Mouse (Mus musculus) kidney, postnatal 36 days (tissue): ENCODE measurements around the gene Cd9.
A peak's percentile ranks its signal among the peaks of the same experiment; 100 is the strongest.

ENCODE experiments used
- DNase-seq, 2 experiments: peaks; one replicate each; pipeline ENCODE4 v3.0.0; 2021 to 2022; ENCODE audit warnings: mixed read lengths in 2 of 2

Cd9 gene

DNA sequence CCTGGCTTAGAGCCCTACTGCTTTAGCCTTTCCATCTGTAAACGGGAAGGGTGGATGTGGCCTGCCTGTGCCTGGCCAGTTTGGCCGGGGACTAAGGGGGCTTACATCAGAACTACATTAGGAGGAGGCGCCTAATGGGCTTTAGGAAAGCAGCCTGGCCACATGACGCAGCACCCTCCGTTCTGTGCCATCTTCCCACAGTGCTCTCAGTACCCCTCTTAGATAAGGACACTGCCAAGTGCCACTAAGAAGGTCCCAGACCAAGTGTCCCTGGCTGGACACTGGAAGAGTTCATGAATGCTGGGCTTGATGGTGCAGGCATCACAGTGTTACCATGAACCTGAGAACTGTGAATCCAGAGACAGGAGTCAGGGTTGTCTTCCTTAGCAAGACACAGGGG is 20.7 kb downstream of the Cd9 start:
- DNase-seq = no peak

DNA sequence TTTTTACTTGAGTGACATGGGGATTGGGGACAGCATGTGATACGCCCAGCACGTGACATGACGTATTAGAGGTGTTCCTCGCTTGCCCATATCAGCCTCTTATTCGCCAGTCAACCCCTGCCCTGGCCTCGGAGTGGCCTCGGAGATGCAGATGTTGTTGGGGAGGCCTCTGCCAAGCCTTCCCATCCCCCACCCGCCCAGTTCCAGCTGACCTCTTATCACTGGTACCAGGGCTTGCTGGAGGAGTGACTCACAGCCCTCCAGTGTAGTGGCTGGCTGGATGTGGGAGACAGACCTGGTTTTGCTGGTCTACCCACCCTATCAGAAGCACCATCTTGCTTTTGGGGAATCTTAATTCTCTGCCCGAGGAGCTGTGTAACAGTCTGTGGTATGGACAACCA is 21.3 kb downstream of the Cd9 start:
- no peak for DNase-seq

DNA sequence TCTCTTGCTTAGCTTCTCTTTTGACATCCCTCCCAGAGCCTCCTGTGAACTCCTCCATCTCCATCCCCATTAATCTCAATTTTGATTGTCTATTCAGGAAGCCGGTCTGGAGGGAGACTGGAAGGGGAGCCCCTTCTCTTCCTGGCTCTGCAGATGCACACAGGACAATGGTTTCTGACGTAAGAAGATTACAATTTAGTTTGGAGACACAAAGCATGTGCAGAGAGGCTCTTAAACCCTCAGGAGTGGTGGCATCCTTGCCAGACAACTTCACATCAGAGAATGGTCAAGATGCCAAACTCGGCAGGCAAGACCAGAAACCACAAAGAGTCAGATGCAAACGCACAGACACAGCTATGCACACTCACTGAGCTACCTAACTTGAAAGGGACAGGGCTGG is 22.7 kb downstream of the Cd9 start:
- no peak for DNase-seq

DNA sequence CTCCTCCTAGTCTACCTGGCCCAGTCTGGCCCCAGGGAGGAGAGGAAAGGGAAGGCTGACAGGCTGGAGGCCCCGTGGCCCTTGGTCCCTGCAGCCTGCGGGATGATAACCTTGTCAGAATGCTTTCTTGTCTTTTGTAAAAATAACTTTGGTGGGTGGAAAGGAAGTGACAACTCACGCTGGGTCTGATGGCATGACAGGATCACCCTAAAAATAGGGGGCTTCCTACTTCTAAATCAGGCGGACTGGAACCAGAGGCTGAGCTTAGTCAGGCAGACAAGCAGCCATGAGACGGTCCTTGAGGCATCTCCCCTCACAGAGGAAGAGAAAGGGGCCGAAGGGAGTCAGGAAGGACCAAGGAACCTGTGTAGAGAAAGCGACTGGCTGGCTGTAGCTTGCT is 23.3 kb downstream of the Cd9 start:
- no peak for DNase-seq

DNA sequence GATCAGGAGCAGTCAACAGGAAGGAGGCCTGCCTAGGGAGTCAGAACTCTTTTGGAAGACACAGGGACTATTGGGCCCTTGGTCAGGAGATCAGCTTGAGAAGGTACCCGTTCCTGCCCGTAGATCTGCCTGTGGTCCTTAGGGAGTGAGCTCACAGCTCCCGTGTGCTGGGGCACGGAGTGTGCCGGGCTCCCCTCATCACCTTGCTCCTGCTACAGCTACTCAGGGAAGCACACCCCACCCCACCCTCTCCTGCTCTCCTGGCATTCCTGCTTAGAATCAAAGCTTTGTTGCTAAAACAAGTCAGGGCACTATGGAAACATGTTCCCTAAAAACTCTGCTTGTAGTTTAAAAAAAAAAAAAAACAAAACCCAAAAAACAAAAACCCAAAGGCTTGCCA is 24.0 kb downstream of the Cd9 start:
- no peak for DNase-seq

DNA sequence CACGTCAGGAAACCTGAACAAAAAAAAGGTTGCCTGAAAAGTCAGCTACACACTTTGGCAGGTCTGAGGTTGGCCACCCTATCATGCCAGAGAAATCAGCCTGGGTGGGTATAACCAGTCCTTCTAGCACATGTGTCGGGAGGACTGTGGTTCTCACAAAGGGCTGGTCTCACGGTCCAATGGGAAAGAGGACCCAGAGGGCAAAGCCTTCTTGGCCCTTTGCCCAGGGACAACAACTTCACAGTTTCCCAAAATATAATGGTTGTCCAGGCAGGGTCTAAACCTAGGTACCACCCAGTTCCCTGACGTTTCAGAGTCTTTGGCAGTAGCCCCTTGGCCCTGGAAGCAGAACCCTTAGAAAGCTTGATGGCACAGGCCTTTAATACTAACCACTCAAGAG is 25.4 kb downstream of the Cd9 start:
- DNase-seq = peak in 1 of 2 experiments; percentile 40

DNA sequence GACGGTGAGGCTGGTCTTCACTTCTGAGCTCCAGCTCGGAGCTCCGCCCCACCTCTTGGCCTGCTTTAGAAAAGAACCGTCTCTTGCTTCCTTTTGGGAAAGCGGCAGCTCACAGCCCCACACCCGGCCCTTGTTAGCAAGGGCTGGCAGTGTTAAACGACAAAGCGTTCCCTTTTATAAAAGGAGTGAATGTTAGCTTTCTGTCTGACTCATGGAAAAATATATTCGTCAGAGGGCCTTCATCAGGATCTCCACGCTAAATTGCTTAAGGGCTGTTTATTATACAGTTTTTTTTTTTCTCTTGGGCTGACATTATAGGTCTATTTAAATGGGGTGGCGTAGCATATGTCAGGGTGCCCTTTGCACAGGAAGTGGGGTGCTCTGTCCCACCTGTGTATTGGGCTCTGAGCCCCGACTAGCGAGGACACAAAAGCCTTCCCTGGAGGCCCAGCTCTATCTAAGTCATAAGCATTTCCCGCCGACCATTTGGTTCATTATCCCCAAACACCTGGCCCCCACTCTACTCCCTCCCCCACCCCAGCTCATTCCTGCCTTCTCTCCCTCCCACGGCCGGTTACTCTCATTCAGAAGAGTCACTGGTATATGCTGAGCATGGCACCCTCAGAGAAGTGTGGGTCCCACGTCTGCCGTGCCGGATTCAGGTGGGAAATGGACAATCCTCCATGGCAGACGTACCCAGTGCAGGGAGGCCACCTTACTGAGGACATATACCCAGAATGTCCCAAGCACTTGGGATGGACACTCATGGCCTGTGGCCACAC is 26.2 kb downstream of the Cd9 start:
- DNase-seq = no peak

DNA sequence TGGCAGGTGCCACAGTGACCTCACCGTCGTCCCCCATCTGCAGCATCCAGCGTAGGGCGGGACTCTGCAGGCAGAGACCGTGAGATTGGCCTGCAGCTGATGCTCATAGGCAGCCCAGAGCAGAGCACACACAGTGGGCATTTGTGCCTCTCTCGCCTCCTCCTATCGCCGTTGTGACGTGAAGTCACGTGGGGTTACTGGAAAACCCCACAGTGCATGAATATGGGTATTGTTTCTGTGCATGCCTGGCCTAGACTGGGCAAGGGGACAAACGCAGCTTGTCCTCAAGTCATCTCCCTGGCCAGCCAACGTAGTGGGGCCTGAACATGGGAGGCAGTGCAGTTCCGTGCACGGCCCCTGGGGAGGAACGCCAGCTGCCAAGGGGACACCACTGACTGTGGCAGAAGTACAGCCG is 27.3 kb downstream of the Cd9 start:
- DNase-seq = no peak

DNA sequence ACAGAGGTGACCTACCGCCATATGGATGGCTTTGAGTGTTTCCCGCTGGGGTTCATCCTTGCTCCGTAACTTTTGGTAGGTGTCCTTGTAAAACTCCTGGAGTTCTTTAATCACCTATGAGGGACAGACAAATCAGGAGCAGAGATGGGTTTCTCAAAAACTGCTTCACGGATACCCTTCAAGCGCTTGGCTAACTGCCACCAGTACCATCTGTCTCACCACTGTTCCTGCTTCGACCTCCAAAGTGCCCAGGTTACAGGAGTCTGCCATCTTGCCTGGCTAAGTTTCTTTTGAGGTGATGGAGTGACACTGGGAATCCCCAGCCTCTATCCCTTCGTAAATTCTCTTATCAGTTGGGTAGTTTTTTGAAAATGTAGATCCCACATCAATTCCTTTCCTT is 32.3 kb downstream of the Cd9 start:
- DNase-seq = no peak

DNA sequence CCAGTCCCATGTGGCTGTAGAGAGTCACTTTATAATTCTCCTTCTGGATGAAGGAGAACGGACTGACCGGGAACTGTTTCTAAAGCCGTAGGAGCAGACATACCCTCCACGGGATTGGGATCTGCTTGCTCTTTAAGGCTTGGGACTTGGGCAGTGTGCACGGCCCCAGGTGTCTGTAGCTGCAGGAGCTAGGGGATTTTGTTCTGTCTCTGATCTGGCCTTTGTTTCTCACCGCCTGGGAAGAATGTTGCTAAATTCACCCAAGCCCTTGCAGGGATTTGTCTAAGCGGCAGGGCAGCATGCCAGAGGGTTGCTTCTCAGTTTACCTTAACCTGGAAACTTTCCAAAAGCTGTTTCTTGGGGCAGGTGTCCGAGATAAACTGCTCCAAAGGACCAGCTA is 32.8 kb downstream of the Cd9 start:
- DNase-seq = no peak

DNA sequence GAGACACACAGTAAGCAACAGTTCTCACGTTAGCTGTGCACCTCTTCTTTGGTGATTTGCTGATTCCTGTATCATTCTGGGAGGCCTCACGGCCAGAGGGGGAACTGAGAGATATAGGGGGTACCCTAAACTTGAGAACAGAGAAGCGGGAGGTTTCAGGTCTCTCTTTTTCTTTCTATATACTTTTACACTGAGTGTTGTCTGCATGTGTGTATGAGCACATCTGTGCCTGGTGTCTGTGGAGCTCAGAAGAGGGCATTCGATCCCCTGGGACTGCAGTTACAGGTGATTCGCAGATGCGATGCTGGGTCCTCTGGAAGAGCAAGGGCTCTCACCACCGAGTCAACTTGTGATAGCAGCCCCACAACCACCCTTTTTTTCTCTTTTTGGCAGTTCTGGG is 33.3 kb downstream of the Cd9 start:
- DNase-seq = no peak

DNA sequence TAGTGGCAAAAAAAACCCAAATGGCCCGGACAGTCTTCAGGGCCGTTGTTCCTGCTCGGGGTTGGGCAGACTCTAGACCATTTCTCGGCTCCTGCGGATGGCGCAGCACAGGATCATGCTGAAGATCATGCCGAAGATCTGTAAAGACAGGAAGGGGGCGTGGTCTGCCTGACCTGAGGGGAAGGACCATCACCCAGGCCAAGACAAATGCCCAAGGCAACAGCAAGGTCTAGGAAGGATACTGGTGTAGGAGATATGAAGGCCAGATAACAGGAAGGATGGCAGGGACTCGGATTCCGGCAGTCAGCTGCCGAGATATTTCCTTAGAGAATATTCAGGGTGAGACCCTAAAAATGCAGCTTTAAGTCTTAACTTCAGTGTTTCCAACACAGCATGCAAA is 34.0 kb downstream of the Cd9 start:
- no peak for DNase-seq

DNA sequence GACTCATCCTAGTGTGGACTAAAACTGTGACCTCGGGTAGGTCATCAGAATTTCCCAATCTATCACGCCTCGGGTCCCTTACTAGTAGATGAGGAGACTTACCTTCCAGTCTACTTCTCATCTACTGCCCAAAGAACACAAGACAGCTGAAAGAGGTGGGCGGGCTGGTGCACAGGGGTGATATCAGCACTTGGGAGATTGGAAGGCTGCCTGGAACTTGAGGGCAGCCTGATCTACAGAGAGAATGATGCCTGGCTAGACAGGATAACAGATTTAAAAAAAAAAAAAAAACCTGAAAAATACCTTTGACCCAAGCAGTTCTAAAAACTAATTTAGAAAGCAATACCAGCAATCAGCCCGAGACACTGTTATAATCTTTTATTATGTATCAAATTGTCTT is 34.7 kb downstream of the Cd9 start:
- no peak for DNase-seq

DNA sequence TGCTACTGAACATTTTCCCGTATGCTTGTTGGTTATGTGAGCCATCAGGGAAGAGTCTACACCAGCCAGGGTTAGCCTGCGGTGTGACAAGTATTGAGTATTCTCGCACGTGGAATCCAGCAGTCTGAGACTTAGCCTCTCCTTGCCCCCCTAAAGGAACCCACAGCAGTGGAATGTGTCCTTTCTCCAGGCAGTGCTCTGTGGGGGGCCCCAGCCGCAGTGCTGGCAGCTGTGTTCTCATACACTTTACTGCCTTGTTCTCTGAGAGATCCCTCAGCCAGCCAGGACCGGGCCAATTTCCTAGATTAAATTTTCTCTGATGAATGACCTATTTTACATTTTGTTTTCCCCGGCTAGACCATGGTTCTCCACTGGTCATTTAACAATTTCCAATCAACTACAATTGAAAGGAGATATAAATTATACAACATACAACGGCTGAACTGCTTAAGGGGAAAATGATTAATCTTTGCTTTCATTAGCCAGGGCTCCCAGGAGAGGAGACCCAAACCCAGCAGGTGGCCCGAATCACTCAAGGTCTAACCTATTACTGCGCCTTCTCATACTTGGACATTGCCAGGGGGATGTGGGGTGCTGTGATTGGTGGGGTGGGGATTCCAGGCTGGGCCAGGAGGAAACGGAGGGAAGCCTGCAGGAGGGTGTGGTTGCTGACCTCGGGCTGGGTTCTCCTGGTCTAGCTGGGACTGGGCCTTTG is 38.6 kb downstream of the Cd9 start:
- peak; percentile 18 to 33 for DNase-seq

DNA sequence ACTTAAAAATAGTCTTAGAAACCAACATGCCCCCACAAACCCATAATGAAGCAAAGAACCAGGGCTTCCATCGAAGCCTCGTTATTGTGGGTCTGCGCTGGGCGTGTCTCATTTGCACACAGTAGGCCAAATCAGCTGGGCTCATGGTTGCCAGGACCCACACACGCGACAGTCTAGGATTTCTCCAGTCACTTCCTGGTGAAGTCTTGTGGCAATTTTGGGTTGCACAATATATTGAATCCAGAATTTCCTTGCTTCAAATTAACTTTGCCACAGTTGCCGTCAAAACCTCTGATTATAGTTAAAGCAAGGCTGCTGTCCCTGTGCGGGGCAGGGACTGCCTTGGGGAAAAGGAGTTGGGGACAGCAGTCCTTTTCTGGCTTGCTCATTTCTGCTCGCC is 39.9 kb downstream of the Cd9 start:
- DNase-seq = no peak

DNA sequence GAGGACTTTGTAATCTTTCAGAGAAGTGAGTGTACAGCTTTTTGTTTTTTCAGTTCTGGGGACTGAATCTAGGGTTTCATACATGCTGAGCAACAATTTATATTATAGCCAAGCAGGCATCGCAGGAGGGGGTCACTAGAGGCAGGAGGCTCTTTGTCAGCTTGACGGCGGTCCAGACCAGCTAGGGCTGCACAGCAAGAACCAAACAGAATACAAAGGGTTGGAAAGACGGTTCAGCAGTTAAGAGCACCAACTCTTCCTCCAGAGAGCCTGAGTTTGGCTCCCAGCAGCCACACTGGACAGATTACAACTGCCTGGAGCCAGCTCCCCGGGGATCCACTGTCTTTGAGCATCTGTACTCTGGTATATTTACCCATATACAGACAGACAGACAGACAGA is 40.3 kb downstream of the Cd9 start:
- DNase-seq = no peak

DNA sequence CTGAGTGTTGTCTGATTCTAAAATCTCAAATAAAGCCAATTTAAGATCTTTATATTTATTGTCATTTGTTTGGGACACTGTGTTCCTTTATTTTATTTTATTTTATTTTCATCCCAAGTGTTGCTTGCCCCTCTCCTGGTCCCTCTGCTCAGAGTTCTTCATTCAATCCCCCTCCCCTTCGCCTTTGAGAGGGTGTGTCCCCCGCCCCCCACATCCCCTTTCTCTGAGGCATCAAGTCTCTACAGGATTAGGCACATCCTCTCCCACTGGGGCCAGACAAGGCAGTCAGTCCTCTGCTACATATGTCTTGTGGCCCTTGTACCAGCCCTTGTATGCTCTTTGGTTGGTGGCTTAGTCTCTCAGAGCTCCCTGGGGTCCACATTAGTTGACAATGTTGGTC is 46.9 kb downstream of the Cd9 start:
- no peak for DNase-seq

DNA sequence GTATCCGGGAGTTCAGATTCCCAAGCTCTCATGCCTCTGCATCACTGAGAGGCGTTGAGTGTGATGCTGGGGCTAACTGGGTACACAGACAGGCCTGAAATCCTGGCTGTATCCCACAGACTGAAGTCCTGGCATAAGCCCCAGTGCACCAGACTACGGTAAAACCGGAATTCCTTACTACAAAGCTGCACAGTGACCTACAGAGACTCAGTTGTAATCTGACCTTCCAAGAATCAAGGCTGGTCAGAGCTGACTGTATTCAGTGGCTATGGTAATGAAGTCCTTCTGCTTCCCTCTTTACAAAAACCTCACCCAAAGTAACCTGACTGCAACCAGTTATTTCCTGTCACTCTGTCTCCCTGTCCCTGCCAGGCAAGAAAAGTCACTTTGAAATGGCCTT is 47.4 kb downstream of the Cd9 start:
- DNase-seq = peak in 1 of 2 experiments; percentile 44

DNA sequence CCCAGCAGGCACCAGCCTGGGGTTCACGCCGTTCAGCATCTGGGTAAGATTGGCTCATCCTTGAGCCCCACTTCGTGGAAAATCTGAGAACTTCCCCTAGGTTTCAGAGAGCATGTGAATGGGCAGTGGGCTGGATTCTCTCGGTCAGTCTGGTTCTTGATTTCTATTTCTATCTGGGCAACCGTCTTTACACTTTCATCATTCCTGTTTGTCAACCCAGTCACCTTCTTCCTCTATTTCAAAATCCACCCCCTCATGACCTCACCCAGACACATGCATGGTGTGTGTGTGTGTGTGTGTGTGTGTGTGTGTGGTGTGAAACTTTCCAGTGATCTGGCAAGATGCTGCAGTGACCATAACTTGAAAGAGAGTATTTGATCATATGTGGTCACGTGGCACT is 49.2 kb downstream of the Cd9 start:
- DNase-seq = no peak

DNA sequence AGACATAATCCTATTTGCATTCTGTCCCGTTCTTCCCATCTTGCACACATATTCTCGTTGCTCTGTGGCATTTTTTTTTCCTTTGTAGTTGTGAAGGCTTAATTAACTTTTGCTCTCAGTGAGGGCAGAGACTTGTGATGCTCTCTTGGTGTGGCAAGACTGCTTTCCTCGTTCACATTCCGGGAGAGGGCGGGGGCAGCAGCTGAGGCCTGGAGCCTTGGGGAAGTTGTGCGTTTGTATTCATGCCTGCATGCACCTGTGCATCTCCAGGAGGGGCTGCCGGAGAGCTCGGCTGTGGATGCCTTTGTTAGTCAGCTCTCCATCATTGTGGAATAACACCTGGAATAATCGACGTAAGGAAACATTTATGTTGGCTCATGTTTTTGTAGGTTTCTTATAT is 52.0 kb downstream of the Cd9 start:
- no peak for DNase-seq

DNA sequence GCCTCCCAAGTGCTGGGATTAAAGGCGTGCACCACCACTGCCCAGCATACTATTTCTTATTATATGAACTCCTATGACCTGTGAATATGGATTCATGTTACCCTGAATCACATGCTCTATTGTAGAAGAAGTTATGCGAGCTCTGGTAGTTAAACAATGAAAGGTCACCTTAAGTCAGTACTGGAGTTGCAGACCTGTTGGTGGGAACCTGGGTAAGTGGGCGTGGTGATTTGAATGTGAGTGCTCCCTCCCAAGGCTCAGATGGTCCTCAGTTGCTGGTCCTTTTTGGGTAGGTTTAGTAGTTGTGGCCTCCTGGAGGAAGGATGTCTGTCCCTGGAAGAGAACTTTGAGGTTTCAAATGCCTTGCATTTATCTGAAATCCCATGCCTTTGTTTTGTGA is 57.8 kb downstream of the Cd9 start:
- DNase-seq = no peak

DNA sequence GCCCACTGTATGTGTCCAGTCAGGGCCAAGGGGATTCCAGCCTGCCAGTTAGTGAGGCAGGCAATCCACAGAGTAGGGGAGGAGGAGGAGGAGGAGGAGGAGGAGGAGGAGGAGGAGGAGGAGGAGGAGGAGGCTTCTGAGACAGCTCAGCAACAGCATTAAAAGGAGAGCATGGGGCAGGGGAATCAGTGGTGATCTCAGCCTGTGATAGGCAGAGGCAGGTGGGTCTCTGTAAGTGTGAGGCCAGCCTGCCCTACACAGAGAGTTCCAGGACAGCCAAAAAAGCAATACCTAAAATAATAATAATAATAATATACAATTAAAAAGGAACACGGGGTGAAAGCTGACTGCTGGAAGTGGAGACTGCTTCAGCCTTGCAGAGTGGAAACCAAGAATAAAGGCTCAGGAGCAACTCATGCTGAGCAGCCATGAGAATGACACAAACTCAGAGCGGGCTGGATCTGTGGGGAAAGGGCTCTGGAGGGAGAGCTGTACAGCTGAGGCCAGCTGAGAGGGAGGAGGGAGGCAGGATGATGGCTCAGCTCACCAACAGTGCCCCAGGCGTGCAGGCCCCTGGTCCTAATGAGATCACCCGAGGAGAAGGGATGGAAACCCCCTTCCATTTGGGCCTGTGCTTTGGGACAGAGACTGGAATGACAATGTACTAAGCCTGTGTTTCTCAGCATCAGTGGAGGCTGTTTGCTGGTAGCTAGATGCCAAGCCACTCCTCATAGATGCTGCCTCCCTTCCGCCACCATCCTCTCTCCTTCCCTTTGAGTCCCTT is 59.7 kb downstream of the Cd9 start:
- no peak for DNase-seq

DNA sequence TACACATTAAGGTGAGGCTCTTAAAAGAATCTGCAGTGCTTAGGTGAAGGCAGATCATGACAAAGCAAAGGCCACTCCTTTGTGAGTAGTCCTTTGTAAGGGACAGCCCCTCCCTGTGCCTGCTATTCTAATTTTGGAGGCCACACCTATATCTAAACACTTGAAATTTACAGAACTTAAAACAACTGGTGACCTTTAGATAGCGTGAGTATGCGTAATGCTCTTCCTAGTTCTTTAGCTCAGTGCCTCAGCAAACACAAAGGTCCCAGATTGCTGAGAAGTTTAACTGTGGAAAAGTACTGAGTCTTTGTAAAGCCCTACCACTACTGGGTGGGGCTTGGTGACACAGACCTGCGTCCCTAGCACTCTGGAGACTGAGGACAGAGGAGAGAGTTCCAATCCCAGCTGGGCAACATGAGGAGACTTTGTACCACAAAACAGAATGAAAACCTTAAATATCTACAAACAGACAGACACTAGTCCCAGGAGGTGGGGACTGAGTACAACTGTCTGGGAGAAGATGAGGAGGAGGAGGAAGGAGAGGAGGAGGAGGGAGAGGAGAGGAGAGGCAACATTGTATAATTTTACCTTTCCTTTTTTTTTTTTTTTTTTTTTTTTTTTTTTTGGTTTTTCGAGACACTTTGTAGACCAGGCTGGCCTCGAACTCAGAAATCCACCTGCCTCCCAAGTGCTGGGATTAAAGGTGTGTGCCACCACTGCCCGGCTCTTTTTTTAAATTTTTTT is 60.7 kb downstream of the Cd9 start:
- no peak for DNase-seq
